Mouse (Mus musculus) testis, adult 2 months (tissue): ENCODE measurements around the gene Paqr8. TPM values are rescaled to one million over a fixed set of nuclear protein-coding genes. Genes with fewer than 3 reads are reported as not detected.

Source experiments
- H3K27ac ChIP-seq: fragments of 200-500 bp; 2 replicates; pipeline ENCODE4 v1.5.1; 2012; ENCODE audit warnings: low read depth, low read length; ENCODE audit not compliant: control insufficient read depth, insufficient read depth
- H3K27me3 ChIP-seq: fragments of 200-500 bp; 2 replicates; pipeline ENCODE4 v1.6.1; 2012; ENCODE audit warnings: mild to moderate bottlenecking, low read length, moderate library complexity; ENCODE audit not compliant: control insufficient read depth, insufficient read depth
- H3K36me3 ChIP-seq: fragments of 200-500 bp; 2 replicates; pipeline ENCODE4 v1.6.1; 2012; ENCODE audit warnings: mild to moderate bottlenecking, low read length; ENCODE audit not compliant: control insufficient read depth, insufficient read depth
- H3K4me1 ChIP-seq: fragments of 200-500 bp; 2 replicates; pipeline ENCODE4 v1.6.1; 2012; ENCODE audit warnings: low read length; ENCODE audit not compliant: control insufficient read depth, insufficient read depth
- H3K4me3 ChIP-seq: fragments of 200-500 bp; 2 replicates; pipeline ENCODE4 v1.5.1; 2012; ENCODE audit warnings: low read depth, mild to moderate bottlenecking, low read length, moderate library complexity, mixed read lengths; ENCODE audit not compliant: control insufficient read depth
- CTCF ChIP-seq: fragments of 200-500 bp; IDR thresholded peaks from 2 replicates; pipeline ENCODE4 v1.5.1; 2012; ENCODE audit warnings: low read depth, mild to moderate bottlenecking, inconsistent platforms, low read length, moderate library complexity; ENCODE audit not compliant: control insufficient read depth, insufficient read depth, insufficient replicate concordance
- POLR2A ChIP-seq: fragments of 200-500 bp; IDR thresholded peaks from 2 replicates; pipeline ENCODE4 v1.6.1; 2012; ENCODE audit warnings: low read depth, mild to moderate bottlenecking, inconsistent platforms, low read length, moderate library complexity; ENCODE audit not compliant: control insufficient read depth
- polyA plus RNA-seq: library from polyadenylated mRNA; depleted of rRNA; stranded (reverse); fragments of >200 nt; gene quantifications from 2 replicates; pipeline ENCODE4 v1.2.3, GENCODE M21; 2012; rRNA removed

Paqr8 gene
- polyA plus RNA-seq: 31.0 and 35.3 TPM in 2 replicates

DNA sequence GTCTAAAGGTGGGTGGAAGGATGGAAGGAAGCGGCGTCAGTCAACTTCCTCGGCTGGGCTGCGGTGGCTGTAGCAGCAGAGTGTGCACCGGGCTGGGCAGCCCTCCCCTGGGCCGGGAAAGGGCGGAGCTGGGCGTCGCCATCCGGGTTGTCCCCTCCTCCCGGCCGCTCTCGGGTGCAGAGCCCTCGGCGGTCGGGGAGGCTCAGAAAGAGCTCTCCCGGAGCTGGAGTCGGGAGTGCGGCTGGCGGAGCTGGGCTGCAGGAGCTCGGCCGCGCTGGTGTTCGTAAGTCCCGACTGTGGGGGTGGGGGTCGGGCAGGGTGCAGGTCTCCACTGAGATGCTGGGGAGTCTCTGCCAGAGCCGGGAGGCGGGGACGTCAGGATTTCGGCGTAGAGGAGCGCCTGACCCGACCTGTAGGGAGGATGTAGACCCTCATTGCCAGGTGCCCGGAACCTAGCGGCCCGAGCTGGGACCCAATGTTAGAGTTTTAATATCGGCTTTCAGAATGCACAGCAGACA, at the start of gene Paqr8:
Paqr8 (plus strand) TSS at position 203 of the 518 bp plus-strand sequence.
- Histone ChIP-seq H3K4me3 (peak within 1 kb of the TSS; percentile 70), H3K27ac (no peak within 1 kb of the TSS), H3K4me1 (peaks cover 2% of the 10 kb centered on the region; the same call in 1 of the 2 replicates), H3K27me3 (no peaks in the 10 kb centered on the region), H3K36me3 (no peaks in the 10 kb centered on the region)
- TF ChIP-seq POLR2A (peak; percentile 66), CTCF (no peak)

DNA sequence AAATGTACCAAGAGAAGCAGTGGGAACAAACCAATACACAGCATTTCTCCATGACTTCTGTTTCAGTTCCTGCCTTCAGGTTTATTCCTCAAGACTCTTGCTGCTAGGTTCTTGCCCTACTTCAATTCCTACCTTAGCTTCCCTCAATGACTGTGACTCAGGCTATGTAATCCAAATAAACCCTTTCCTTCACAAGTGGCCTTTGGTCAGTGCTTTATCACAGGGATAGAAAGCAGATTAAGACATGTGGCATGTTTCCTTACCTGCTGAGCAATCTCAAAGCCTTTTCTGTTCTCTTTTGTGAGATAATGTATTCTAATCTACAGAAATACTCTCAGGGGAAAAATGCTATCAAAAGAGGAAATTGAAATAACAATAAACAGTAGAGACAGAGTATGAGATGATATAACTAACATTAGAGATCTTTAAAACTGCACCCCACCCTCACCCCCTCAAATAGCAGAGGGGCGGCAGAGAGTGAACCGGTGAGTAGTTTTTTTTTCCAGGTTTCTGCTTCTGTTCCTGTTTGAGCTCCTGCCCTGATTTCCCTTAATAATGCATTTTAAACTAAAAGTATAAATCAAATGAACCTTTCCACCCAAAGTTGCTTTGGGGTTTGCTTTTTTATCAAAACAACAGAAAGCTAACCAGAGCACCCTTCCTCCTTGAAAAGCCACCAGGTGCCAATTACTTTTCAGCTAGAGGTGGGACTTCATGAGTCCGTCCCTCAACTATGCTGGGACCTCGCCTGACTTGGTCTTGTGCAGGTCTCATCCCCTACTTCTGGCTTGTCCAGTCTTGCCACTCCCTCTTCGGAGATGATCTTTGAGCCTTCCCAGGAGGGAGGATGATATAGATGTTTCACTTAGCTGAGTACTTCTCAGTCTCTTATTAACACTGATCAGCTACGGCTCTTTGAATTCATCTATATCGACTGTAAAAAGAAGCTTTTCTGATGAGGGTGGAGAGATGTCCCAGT, 33.2 kb upstream of the Paqr8 start:
- no peak overlapping the region for H3K4me3 ChIP-seq
- H3K27ac ChIP-seq: no peak overlapping the region
- H3K4me1 ChIP-seq: no peaks in the 10 kb centered on the region
- TF ChIP-seq CTCF (no peak), POLR2A (no peak)
- H3K27me3 ChIP-seq: no peaks in the 10 kb centered on the region
- H3K36me3 ChIP-seq: no peaks in the 10 kb centered on the region

DNA sequence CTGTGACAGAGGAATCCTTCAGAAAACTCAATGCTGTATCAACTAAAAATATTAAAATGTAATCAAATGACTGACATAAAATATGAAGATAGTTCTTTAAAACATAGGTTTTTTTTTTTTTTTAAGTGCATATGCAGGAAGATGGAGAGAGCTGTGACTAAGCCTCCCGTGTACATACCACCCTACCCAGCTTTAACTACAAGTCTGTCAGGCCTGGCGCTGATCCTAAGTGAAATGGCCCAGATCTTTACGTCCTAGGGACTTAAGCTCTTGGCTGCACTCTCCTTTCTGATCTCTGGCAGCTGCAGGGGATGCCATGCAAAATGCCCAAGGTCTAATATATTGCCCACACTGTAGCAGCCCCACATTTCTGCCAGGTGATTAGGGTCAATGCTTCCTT, 29.6 kb upstream of the Paqr8 start:
- Histone ChIP-seq H3K36me3 (no peaks in the 10 kb centered on the region), H3K4me1 (no peaks in the 10 kb centered on the region), H3K4me3 (no peak overlapping the region), H3K27me3 (no peaks in the 10 kb centered on the region), H3K27ac (no peak overlapping the region)
- TF ChIP-seq CTCF (no peak), POLR2A (no peak)

DNA sequence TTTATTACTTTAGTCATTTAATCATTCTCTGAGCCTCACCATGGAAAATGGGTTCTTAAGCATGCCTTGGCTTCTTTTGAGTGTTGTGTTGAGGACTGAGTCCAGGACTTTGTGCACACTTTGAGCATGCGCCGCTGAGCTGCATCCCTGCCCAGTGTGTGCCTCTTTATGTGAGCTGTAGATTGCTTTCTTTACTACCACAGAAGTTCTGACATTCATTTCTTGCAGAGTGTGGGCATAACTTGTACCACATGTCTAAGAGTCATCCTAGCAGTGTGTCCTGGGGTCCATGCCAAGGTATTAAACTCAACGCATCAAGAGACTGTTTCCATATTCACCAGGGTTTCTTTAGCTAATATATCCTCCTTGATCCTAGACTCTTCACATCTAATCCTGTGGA, 28.5 kb upstream of the Paqr8 start:
- Histone ChIP-seq H3K27ac (no peak overlapping the region), H3K36me3 (no peaks in the 10 kb centered on the region), H3K4me1 (no peaks in the 10 kb centered on the region), H3K27me3 (no peaks in the 10 kb centered on the region), H3K4me3 (no peak overlapping the region)
- TF ChIP-seq CTCF: no peak
- no peak for TF ChIP-seq POLR2A

DNA sequence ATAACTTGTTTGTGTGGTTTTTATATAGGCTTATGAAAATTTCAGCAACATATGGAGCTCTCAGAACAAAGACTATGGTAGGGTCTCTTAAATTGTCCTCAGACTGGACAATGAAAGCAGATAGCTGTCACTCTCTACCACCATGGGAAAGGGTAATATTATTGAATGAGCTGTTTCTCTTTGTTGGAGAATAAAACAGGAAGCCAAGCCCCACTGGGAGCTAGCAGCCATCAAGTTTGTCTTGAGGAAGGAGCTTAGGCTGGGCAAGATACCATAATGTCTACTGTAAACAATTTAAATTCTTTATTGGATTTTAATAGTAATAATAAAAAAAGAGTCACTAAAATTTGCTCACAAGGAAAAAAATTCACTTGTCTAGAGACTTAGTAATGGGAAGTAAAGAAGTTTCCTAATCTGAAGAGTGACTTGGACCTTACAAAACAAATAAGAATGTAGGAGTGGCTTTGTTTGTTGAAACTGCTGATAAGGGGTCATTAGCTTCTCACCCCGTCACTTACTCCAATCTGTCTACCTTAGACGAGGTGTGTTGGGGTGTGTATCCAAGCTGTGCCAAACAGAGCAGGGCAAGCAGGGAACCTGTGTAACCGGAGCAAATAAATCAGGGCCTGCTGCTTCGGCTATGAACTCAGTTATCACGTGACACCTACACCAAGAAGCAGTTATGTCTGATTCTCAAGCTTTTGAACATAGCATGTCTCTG, 26.8 kb upstream of the Paqr8 start:
- H3K4me1 ChIP-seq: peaks cover 10% of the 10 kb centered on the region
- H3K27me3 ChIP-seq: no peaks in the 10 kb centered on the region
- TF ChIP-seq CTCF (no peak), POLR2A (no peak)
- H3K4me3 ChIP-seq: no peak overlapping the region
- H3K36me3 ChIP-seq: no peaks in the 10 kb centered on the region
- H3K27ac ChIP-seq: no peak overlapping the region

DNA sequence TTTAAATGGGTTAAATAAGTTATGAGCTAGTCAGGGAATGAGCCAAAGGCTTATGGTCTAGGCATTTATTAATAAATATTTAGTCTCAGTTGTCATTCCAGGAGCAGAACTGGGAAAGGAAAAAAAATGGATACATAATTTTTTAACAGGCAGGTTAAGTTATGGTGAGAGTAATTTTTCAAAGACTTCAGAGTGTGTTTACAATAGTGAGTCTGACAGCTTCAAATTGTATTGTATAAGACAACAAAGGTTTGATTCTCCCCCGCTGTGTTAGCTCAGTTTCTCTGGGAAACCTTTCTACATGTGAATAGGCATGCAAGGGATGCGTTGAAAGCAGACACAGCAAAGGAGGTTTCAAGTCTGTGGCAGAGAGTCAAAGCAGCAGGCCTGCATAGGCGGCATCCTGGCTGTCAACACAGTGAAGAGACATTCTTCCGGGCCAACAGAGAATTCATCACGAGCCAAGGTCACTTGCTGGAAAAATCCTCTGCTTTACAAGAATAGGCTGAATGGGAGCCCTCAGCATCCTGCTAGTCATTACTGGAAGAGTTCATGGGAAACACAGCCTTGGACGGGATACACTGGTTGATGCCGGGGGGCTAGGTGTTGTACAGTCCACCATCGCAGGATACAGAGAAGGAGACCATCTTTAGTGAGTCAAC, 23.0 kb upstream of the Paqr8 start:
- peak overlapping the region; percentile 59 for H3K4me3 ChIP-seq
- TF ChIP-seq CTCF (no peak), POLR2A (no peak)
- H3K36me3 ChIP-seq: no peaks in the 10 kb centered on the region
- H3K4me1 ChIP-seq: peaks cover 14% of the 10 kb centered on the region
- no peak overlapping the region for H3K27ac ChIP-seq
- H3K27me3 ChIP-seq: no peaks in the 10 kb centered on the region

DNA sequence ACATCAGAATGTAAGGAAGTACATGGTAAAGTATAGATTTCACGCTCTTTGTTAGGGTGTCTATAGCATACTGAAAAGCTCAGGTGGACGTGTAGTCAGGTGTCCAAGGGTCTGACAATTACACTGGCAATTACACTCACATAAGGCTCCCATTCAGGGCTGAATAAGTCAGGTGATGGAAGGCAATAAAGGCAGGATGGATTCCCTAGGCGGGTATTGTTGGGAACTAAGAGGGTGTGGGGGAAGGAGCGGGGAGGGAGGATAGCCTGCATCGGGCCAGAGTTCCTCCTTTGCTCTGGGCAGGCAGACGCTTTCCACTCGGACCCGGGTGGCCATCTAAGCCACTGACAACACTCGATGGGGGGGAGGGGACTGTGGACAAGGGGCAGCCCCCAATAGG, 22.4 kb upstream of the Paqr8 start:
- no peak overlapping the region for H3K27ac ChIP-seq
- no peak for TF ChIP-seq POLR2A
- no peak for TF ChIP-seq CTCF

More for the DNA sequence above, 22.4 kb upstream of the Paqr8 start:
- peaks cover 14% of the 10 kb centered on the region for H3K4me1 ChIP-seq
- no peaks in the 10 kb centered on the region for H3K36me3 ChIP-seq
- H3K4me3 ChIP-seq: peak overlapping the region; percentile 78
- no peaks in the 10 kb centered on the region for H3K27me3 ChIP-seq
